Mouse (Mus musculus) hindbrain, embryonic 14.5 days (tissue): Measurements from ENCODE around the gene Cep112. TPM values are rescaled to one million over a fixed set of nuclear protein-coding genes. Genes with fewer than 3 reads are reported as not detected.
A peak's percentile ranks its signal among the peaks of the same experiment; 100 is the strongest.

Source experiments
- ATAC-seq: fragments of 200-750 bp; cut with Nextera tagmentation; 2 replicates; pipeline ENCODE4 v1.8.0; 2017; ENCODE audit warnings: moderate number of reproducible peaks, mild to moderate bottlenecking, moderate TSS enrichment, moderate library complexity; ENCODE audit not compliant: low FRiP score
- DNase-seq: peaks from one replicate; pipeline ENCODE4 v3.0.0-alpha.2; 2015; ENCODE audit warnings: low spot score
- H3K27ac ChIP-seq: fragments of 300-500 bp; sonication (generic); 2 replicates; pipeline ENCODE4 v1.5.1; 2014; ENCODE audit warnings: mild to moderate bottlenecking, moderate library complexity
- H3K27me3 ChIP-seq: fragments of 300-500 bp; sonication (generic); 2 replicates; pipeline ENCODE4 v1.6.1; 2014; ENCODE audit warnings: mild to moderate bottlenecking, low read length, mixed read lengths; ENCODE audit not compliant: control insufficient read depth, insufficient read depth
- H3K36me3 ChIP-seq: fragments of 300-500 bp; sonication (generic); replicated peaks from 2 replicates; pipeline ENCODE4 v1.6.1; 2014; ENCODE audit not compliant: control insufficient read depth, insufficient read depth
- H3K4me1 ChIP-seq: fragments of 300-500 bp; sonication (generic); replicated peaks from 2 replicates; pipeline ENCODE4 v1.6.1; 2014; ENCODE audit warnings: antibody characterized with exemption, low read length, mixed read lengths; ENCODE audit not compliant: control insufficient read depth, insufficient read depth
- H3K4me2 ChIP-seq: fragments of 300-500 bp; sonication (generic); replicated peaks from 2 replicates; pipeline ENCODE4 v1.6.1; 2014; ENCODE audit warnings: mild to moderate bottlenecking, moderate library complexity
- H3K4me3 ChIP-seq: fragments of 300-500 bp; sonication (generic); replicated peaks from 2 replicates; pipeline ENCODE4 v1.5.1; 2014; ENCODE audit warnings: mild to moderate bottlenecking, low read length
- H3K9ac ChIP-seq: fragments of 300-500 bp; sonication (generic); 2 replicates; pipeline ENCODE4 v1.6.1; 2014
- H3K9me3 ChIP-seq: fragments of 300-500 bp; sonication (generic); 2 replicates; pipeline ENCODE4 v1.6.1; 2016; ENCODE audit warnings: low read length; ENCODE audit not compliant: control insufficient read depth
- WGBS: fragments of 180-500 bp; shearing (Covaris S2); extraction: QIAGEN DNeasy Blood & Tissue Kit; methylation state at CpG from one replicate; pipeline ENCODE4 v1.1.7; 2014; 5-methylcytosine and 5-hydroxymethylcytosine counted together
- polyA plus RNA-seq: library from polyadenylated mRNA; unstranded; fragments of >200 nt; fragmentation: Nextera tagmentation; extraction: Ambion mirVana; gene quantifications from 2 replicates; pipeline ENCODE4 v1.2.1, GENCODE M21; 2014

Cep112 gene
- polyA plus RNA-seq, 1 experiment from 2014 or later: 9.6 TPM

GRCm38 (mm10) chr11:108606036-108606435, 181.0 kb downstream of the Cep112 start:
- WGBS: 78% methylated on average over 11 of the region's 11 CpGs
- Histone ChIP-seq H3K27me3 (no peaks in the 10 kb centered on the region), H3K4me2 (peak overlapping the region; percentile 38), H3K4me1 (peaks cover 10% of the 10 kb centered on the region; the same call in 1 of the 2 replicates), H3K9ac (0 out of 2 replicates have a peak overlapping the region, but pooled peaks have one; percentile 14), H3K9me3 (no peaks in the 10 kb centered on the region), H3K4me3 (peak overlapping the region; percentile 22), H3K36me3 (no peaks in the 10 kb centered on the region), H3K27ac (peak overlapping the region; percentile 88; the same call in 1 of the 2 replicates)
- DNase-seq (no peak), ATAC-seq (no peak)

- no peak for DNase-seq
- no peak for ATAC-seq
- Histone ChIP-seq H3K36me3 (no peaks in the 10 kb centered on the region), H3K4me2 (peak overlapping the region; percentile 38), H3K27me3 (no peaks in the 10 kb centered on the region), H3K4me3 (peak overlapping the region; percentile 22), H3K4me1 (peaks cover 10% of the 10 kb centered on the region; the same call in 1 of the 2 replicates), H3K27ac (0 out of 2 replicates have a peak overlapping the region, but pooled peaks have one; percentile 88), H3K9ac (0 out of 2 replicates have a peak overlapping the region, but pooled peaks have one; percentile 14), H3K9me3 (no peaks in the 10 kb centered on the region)
Measured at GRCm38 (mm10) chr11:108606836-108607235, 181.8 kb downstream of the Cep112 start.

GRCm38 (mm10) chr11:108620628-108621433, 195.8 kb downstream of the Cep112 start:
- no peaks in the 10 kb centered on the region for H3K9me3 ChIP-seq
- H3K27ac ChIP-seq: peak overlapping the region; percentile 69
- WGBS: 65% methylated on average over 7 of the region's 7 CpGs
- ATAC-seq: no peak
- H3K4me2 ChIP-seq: no peak overlapping the region; the same call in 1 of the 2 replicates
- no peak overlapping the region for H3K9ac ChIP-seq
- no peaks in the 10 kb centered on the region for H3K36me3 ChIP-seq
- no peak for DNase-seq
- H3K4me1 ChIP-seq: peaks cover 13% of the 10 kb centered on the region; the same call in 1 of the 2 replicates
- no peaks in the 10 kb centered on the region for H3K27me3 ChIP-seq
- H3K4me3 ChIP-seq: no peak overlapping the region

- no peak for ATAC-seq
- Histone ChIP-seq H3K27me3 (no peaks in the 10 kb centered on the region), H3K36me3 (no peaks in the 10 kb centered on the region), H3K9ac (no peak overlapping the region; the same call in 1 of the 2 replicates), H3K4me3 (no peak overlapping the region), H3K27ac (peak overlapping the region; percentile 69; the same call in 1 of the 2 replicates), H3K4me1 (peaks cover 13% of the 10 kb centered on the region; the same call in 1 of the 2 replicates), H3K9me3 (no peaks in the 10 kb centered on the region), H3K4me2 (no peak overlapping the region; the same call in 1 of the 2 replicates)
- DNase-seq: no peak
- 57% methylated on average over 9 of the region's 9 CpGs for WGBS
Measured at GRCm38 (mm10) chr11:108621434-108621901, 196.5 kb downstream of the Cep112 start.

GRCm38 (mm10) chr11:108625546-108626232, 200.7 kb downstream of the Cep112 start:
- no peak for ATAC-seq
- H3K9ac ChIP-seq: no peak overlapping the region
- no peak overlapping the region for H3K4me3 ChIP-seq
- no peaks in the 10 kb centered on the region for H3K9me3 ChIP-seq
- DNase-seq: no peak
- H3K4me1 ChIP-seq: peaks cover 6% of the 10 kb centered on the region; the same call in 1 of the 2 replicates
- no peaks in the 10 kb centered on the region for H3K27me3 ChIP-seq
- H3K27ac ChIP-seq: no peak overlapping the region
- H3K36me3 ChIP-seq: no peaks in the 10 kb centered on the region
- H3K4me2 ChIP-seq: no peak overlapping the region
- 85% methylated on average over 5 of the region's 5 CpGs for WGBS

- H3K9ac ChIP-seq: no peak overlapping the region
- H3K9me3 ChIP-seq: no peaks in the 10 kb centered on the region
- no peak overlapping the region for H3K27ac ChIP-seq
- no peaks in the 10 kb centered on the region for H3K4me1 ChIP-seq
- ATAC-seq (no peak), DNase-seq (no peak)
- no peak overlapping the region for H3K4me3 ChIP-seq
- H3K36me3 ChIP-seq: no peaks in the 10 kb centered on the region
- WGBS: 91% methylated on average over 2 of the region's 2 CpGs
- H3K27me3 ChIP-seq: no peaks in the 10 kb centered on the region
- H3K4me2 ChIP-seq: no peak overlapping the region
Measured at GRCm38 (mm10) chr11:108637780-108638179, 212.8 kb downstream of the Cep112 start.

GRCm38 (mm10) chr11:108655574-108655973, 230.6 kb downstream of the Cep112 start:
- Histone ChIP-seq H3K9ac (no peak overlapping the region), H3K36me3 (no peaks in the 10 kb centered on the region), H3K4me2 (no peak overlapping the region), H3K27ac (no peak overlapping the region), H3K4me3 (no peak overlapping the region), H3K4me1 (no peaks in the 10 kb centered on the region), H3K27me3 (no peaks in the 10 kb centered on the region), H3K9me3 (no peaks in the 10 kb centered on the region)
- WGBS: 88% methylated on average over 2 of the region's 2 CpGs
- DNase-seq (no peak), ATAC-seq (no peak)

GRCm38 (mm10) chr11:108682014-108682413, 257.0 kb downstream of the Cep112 start:
- DNase-seq (no peak), ATAC-seq (no peak)
- no peaks in the 10 kb centered on the region for H3K9me3 ChIP-seq
- H3K27ac ChIP-seq: no peak overlapping the region
- H3K27me3 ChIP-seq: no peaks in the 10 kb centered on the region
- WGBS: 93% methylated on average over 3 of the region's 3 CpGs
- no peaks in the 10 kb centered on the region for H3K36me3 ChIP-seq
- no peak overlapping the region for H3K4me2 ChIP-seq
- no peak overlapping the region for H3K9ac ChIP-seq
- H3K4me3 ChIP-seq: no peak overlapping the region
- no peaks in the 10 kb centered on the region for H3K4me1 ChIP-seq

- WGBS: 89% methylated on average over 4 of the region's 4 CpGs
- Histone ChIP-seq H3K4me2 (no peak overlapping the region), H3K27me3 (no peaks in the 10 kb centered on the region), H3K27ac (no peak overlapping the region), H3K9me3 (no peaks in the 10 kb centered on the region), H3K36me3 (no peaks in the 10 kb centered on the region), H3K9ac (no peak overlapping the region), H3K4me1 (no peaks in the 10 kb centered on the region), H3K4me3 (no peak overlapping the region)
- DNase-seq (no peak), ATAC-seq (no peak)
Measured at GRCm38 (mm10) chr11:108696563-108696962, 271.6 kb downstream of the Cep112 start.
